Mouse (Mus musculus) retina, postnatal 7 days (tissue): ENCODE measurements around the gene Epsti1.

ENCODE experiments used
- DNase-seq: peaks from one replicate; pipeline ENCODE4 v3.0.0-alpha.2; 2012; ENCODE audit warnings: low read depth, low spot score

The Epsti1 gene

DNA sequence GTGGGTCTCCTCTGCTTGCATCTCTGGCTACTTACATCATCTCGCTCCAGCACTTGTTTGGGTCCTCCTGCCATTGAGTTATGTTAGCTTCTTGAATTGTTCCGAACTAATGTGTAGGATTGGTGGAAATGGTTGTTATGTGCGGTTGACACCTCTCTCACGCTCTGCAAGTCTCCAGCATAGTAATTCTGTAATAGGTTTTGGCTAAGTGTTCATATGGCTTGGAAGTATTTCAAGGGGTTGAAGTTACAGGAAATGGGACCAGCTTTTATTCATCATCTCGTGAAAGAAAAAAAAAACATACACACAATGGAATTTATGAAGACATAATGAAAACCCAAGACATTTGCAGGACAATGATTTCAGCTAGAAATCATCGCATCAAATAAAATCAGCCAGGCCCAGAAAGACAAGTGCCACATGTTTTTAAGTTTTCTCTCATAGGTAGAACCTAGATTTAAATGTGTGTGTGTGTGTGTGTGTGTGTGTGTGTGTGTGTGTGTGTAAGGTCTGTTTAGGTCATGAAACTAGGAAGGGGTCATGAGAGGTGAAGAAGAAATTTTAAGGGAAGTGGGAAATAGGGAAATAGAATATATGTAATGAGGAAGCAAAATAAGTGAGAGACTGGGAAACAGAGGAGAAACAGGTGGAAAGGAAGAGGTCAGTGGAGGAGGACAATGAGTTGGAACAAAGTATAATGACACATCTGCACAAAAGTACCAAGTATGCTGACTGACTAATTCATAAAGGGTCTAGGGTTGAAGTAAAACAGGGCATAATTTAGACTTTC lies 19.2 kb downstream of the Epsti1 start:
- no peak for DNase-seq

GRCm38 (mm10) chr14:77925414-77925813 lies 21.4 kb downstream of the Epsti1 start:
- DNase-seq = no peak

GRCm38 (mm10) chr14:77926718-77927117 lies 22.7 kb downstream of the Epsti1 start:
- DNase-seq = no peak

GRCm38 (mm10) chr14:77928021-77928420 lies 24.0 kb downstream of the Epsti1 start:
- DNase-seq = peak; percentile 16

GRCm38 (mm10) chr14:77928653-77929052 lies 24.6 kb downstream of the Epsti1 start:
- DNase-seq = no peak

- DNase-seq = no peak
Measured at GRCm38 (mm10) chr14:77929139-77929678, 25.2 kb downstream of the Epsti1 start.

DNA sequence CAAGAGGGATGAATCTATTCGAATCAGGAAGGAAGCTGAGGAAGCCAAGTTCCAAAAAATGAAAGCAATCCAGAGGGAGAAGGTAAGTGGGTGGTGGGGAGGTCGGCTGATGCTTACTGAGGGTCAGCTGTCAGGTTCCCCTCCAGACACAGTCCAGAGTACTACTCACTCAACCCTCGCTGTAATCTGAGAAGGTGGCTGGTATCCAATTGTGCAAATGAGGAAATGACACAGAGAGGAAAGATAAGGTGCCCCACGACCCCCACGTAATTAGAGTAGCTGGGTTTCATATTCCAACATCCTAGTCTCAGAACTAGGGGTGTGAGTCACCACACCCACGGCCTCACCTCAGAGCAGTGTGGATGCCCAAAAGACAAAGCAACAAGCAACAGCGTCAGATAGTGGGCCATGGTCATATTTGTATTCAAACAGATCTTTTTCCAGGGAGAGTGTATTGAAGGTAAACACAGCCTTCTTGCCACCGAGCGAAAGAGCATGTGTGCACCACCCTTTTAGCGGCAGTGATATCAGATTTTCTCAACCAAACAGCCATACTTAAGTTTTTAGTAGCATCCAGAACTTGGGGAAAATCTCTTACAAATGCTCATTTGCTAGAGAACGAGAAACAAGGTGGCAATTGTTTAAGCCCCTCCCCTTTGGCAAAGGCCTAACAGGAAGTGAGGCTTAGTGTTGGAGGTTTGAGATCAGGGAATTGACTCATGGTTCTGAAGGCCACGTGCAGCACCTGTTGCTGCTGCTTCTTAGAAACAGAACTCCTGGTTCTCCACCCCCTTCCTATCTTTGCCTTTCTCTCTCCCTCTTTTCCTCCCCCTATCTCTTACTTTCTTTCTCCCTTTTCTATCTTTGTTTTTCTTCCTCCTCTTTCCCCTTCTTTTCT lies 28.4 kb downstream of the Epsti1 start:
- DNase-seq = no peak

DNA sequence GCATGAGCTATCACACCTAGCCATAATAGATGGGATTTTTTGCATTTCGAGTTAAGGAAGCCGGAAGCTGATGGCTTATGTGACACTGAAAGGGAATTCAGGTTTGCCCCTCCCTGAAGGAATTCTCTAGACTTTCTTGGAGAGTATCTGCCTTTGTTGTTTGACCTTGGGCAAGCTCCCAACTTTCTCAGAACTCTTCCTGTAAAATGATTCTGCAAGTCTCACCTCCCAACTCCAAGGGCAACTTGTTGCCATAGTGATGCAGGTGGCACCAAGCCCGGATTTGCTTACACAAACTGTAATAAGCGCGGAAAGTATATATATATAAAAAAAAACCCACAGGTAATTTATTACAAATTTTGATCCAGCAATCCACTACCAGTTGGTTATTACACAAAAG lies 29.2 kb downstream of the Epsti1 start:
- no peak for DNase-seq

DNA sequence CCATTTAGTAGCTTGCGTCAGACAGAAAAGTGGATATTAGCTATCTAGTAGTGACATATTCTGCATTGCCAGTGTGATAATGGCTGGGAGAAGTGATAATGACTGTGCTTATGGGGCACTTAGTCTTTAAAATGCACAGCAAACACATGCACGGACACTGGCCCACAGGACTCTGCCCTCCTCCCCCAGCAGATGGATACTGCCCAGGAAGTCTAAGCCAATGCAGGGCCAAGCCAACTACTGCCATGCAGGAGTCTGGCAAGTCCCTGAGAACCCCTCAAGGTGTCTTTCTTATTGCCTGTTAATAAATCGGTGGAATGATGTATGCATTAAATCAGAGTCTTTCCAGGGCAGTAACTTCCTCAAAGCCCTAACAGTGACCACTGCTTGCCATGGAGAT lies 30.4 kb downstream of the Epsti1 start:
- DNase-seq = no peak

DNA sequence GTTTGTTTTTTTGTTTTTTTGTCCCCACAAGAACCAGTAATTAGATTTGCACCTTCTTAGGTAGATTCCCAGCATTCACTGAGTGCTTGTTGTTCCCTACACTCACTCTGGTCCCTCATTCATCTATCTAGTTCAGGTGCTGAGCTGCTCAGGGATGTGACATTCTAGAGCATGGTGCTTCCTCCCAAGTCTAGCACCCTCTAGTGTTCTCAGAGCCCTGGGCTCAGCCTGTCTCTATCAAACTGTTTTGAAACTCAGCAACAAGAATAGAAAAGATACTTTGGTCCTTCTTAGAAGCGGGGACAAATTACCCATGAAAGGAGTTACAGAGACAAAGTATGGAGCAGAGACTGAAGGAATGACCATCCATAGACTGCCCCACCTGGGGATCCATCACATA lies 37.1 kb downstream of the Epsti1 start:
- DNase-seq = no peak

DNA sequence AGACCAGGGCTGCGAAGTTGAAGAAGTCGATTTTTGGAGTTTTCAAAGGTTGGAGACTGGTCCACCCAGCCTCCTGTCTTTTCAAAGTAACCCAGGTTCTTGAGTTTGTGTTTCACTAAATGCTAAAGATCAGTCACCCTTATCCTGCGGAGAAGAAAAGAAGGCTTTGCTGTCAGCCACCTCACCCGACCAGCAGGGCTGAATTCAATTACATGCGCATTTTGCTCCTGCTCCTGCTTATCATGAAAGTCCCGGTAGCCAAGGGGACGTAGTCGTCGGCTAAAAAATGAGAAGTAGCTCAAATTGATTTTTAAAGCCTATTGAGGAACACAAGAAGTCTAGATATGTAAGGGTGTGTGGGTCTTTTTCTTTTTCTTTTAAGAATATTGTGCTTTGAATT lies 38.2 kb downstream of the Epsti1 start:
- DNase-seq = no peak

DNA sequence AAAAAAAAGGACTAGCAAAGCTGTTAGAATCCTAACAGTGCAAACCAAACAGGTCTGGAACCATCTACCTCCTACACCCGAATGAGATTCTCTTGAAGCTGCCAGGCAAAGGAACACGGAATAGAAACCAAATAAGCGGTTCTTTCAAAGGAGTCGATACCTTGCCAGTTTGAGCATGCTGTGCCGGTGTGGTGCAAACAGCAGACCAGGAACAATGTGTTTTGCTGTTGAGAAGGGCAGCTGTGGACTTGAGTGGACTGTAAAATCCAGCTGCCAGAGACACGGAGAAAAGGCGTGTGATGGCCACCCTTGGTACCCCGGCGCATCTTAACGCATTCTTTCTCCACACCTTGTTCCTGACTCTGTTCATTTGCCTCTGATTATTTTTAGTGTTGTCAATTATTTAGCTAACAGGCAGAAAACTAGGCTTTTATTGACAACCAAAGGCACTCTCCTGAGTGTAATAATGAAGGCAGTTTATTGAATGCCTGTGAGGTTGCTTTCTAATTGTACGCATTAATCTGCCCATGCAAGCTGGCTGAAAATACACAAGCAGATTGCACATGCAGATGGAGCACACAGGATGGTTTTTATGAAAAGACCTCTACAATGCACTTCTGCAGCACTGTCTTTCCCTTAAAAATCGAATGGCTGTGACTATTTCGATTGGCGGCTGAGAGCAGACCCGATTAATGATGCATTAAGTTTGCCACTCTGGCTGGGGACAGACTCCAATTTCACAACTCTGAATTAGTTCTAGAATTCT lies 38.9 kb downstream of the Epsti1 start:
- DNase-seq = no peak

- DNase-seq = no peak
Measured at GRCm38 (mm10) chr14:77961741-77962140, 57.7 kb downstream of the Epsti1 start.

GRCm38 (mm10) chr14:77963525-77963924 lies 59.5 kb downstream of the Epsti1 start:
- no peak for DNase-seq

DNA sequence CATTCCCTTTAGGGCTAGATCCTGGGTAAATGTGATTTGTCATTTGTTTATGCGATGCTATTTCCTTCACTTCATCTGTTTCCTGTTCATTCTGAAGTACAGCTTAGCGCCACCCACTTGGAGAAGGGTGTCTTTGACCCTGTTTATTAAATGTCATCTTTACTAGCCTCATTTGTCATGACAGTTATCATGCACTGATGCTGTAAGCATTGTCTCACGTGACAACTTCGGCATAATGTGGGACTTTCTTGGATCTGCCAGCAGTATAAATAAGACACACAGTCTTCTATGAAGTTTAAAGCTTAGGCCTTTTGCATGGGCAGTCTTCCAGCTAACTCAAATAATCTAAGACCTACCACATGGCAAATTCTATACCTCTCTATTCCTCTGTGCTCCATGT lies 67.3 kb downstream of the Epsti1 start:
- no peak for DNase-seq

DNA sequence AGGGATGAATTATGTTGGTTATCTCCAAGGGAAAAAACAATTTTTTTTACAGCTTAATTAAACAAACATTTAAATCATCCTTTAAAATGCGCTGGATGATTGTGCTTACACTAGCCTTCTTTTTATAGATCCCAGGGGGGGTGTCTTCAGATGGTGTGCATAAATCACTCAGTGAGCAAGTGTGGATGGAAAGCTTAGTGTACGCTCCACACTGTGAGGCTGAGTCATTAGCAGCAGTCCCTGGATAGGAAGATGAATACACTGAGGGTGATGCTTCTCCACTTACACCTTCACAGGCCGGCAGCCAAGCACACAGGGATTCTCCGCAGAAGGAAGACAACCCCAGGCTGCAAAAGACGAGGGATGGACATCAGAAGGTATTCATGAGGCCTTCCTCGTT lies 70.2 kb downstream of the Epsti1 start:
- no peak for DNase-seq

- DNase-seq = no peak
Measured at GRCm38 (mm10) chr14:77975702-77976101, 71.7 kb downstream of the Epsti1 start.

GRCm38 (mm10) chr14:77981516-77981915 lies 77.5 kb downstream of the Epsti1 start:
- DNase-seq = no peak

- DNase-seq = no peak
Measured at GRCm38 (mm10) chr14:77997731-77998130, 93.7 kb downstream of the Epsti1 start.

DNA sequence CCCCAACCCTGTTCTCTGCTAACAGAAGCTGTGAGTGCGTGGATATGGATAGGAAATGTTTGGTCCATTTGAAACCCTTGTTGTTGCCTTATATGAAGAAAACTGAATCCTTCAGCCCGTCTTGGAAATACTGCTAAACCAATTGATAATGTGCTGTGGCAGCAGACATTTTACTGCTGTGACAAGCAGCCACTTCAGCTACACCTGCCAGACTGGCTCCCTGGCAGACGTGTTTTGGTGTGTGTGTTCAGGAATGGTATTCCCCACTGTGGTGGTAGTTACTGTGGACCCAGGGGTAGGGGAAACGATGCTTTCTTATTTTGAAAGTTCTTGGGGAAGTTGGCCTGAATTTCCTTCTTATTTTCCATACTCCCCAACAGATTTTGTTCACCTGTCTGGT lies 100.4 kb downstream of the Epsti1 start:
- DNase-seq = no peak

- no peak for DNase-seq
Measured at GRCm38 (mm10) chr14:78008019-78008418, 104.0 kb downstream of the Epsti1 start.

GRCm38 (mm10) chr14:78011808-78012207 lies 107.8 kb downstream of the Epsti1 start:
- DNase-seq = no peak
